Mouse (Mus musculus): ENCODE results near the gene Tapbp. TPM values are rescaled to one million over a fixed set of nuclear protein-coding genes. Genes with fewer than 3 reads are reported as not detected.
A peak's percentile ranks its signal among the peaks of the same experiment; 100 is the strongest.

Tapbp gene
- total RNA-seq, 1 experiment from 2014 or later = 198 TPM

DNA sequence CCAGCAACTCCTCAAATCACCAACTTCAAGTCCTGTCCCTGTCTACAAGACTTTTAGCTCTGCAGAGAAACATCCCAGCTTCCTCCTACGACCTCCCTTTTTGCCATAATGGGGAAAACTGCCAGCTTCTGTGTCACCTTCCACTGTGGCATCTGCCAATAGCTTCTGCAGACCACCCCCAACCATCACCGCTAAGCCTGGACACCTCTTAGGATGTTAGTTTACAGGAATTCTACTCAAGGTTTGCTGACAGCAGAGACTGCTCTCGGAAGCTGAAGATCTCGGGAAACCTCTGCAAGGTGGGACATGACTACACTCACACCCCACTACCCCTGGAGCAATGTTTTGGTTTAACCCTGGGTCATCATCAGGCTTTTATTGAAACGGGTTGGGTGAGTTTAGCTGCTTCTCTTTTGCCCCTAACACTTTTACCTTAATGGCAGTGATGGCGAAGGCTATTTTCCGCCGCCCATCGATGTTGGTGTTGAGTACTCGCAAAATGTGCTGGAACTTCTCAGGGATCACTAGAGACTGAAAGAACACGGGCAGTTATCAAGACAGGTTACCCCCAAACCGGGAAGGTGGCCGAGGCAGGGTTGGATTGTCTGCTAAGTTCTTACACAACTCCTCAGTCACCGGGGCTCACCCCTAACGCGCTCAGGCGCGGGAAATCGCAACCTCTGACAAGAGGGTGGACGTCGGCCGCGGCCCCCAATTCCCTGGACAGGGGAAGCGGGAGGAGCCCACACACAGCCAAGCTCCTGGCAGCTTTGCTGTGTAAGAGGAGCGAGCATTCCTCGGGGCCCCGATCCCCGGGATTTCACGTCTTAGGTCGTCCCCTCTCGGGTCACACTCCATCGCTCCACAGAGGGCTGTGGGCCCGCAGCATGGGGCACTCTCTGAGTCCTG lies 39.2 kb downstream of the Tapbp start:
- ATAC-seq (ENCODE audit: extremely low read depth, insufficient number of reproducible peaks, low FRiP score, poor library complexity, severe bottlenecking) = no peak

DNA sequence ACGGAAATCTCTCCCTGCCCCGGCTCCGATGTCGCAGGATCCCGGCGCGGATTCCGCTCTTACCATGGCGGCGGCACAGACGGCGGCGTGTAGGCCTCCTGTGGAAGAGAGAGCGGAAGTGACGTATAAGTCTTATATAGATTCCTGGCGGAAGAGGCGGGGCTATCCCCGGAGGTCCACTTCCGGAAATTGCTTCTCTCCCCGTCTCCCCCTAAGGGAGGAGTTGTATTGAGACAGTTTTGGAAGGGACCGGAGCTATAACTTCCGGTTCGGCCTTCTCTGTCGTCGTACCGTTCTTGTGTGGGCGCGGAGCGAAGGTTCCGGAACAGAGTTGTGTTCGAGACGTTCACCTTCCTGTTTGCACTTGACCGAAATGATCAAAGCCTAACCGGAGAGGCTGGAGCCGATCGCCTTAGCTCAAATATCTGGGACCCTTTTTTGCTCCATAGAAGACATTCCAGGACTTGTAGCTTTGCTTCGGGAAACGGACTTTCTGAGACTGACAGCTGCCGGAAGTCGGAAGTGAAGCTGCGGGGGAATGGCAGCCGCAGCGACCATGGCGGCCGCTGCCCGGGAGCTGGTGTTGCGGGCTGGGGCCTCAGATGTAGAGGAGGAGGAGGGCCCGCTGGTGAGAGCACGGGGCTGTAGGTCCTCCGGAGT lies 40.0 kb downstream of the Tapbp start, which contains the start of the genes Vps52 and Rps18:
TSS of gene Vps52 (plus strand) at position 258 of the 660 bp plus-strand sequence.
TSS of gene Rps18 (minus strand) at position 447 of the 660 bp plus-strand sequence.
- peak; percentile 91 for ATAC-seq (ENCODE audit: extremely low read depth, insufficient number of reproducible peaks, low FRiP score, poor library complexity, severe bottlenecking)

DNA sequence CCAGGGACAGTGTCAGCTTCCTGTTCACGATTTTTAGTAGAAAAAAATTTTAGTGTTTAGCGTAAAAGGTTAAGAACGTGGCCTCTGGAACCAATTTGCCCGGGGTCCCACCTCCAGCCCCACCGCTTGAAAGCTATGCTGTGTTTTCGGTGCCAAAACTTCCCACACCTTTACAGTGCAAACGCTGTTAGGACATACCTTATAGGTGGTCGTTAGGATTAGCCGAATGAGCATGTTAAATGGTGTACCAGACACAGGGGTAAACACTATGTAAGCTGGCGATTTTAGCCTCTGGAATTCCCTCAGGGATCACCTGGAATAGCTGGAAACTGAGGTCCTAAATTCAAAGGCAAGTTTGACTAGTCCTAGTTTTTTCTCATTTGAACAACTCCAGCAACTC lies 40.6 kb downstream of the Tapbp start:
- ATAC-seq (ENCODE audit: extremely low read depth, insufficient number of reproducible peaks, low FRiP score, poor library complexity, severe bottlenecking) = no peak

DNA sequence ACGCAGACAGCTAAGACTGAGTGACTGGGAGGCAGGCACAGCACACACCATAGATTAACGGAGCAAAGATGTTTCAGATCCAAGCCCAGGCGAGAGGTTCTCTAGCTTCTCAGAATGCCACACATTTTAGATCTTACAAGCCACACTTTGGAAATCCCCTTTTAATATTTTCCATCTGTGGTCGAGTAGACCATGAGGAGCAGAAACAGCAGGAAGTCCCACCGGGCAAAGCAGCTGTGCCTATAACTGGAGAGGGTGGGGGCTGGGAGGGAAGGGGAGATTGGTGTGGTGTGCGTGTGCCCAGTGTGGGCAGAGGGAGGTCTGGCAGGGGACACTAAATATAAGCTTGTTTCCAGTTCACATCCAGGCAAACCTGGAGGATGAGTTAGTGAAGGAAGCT lies 41.8 kb downstream of the Tapbp start:
- ATAC-seq (ENCODE audit: extremely low read depth, insufficient number of reproducible peaks, low FRiP score, poor library complexity, severe bottlenecking) = no peak

DNA sequence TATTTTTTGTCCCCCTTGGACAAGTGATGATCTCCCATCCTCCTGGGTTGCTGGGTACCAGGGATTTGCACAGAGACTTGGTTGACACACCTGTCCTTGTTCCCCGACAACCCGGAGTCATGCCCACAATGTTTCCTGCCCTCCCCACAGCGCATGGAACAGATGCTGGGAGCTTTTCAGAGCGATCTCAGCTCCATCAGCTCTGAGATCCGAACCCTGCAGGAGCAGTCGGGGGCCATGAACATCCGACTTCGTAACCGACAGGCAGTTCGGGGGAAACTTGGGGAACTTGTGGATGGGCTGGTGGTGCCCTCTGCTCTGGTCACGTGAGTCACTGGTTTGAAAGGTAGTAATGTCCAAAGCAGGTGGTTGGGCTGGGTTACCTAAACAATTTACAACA lies 42.8 kb downstream of the Tapbp start:
- ATAC-seq (ENCODE audit: extremely low read depth, insufficient number of reproducible peaks, low FRiP score, poor library complexity, severe bottlenecking) = no peak

DNA sequence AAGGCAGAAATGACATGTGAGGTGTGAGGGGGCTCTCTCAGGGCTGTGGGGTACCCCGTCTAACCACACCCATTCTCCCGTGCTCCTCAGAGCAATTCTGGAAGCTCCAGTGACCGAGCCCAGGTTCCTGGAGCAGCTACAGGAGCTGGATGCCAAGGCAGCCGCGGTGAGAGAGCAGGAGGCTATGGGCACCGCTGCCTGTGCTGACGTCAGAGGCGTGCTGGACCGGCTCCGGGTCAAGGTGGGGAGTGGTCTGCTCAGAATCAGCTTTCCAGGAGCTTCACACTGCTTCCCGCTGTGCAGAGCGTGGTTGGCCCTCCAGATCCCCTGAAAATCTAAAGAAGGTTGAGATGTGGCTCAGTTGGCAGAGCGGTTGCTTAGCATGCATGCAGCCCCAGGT lies 43.4 kb downstream of the Tapbp start:
- ATAC-seq (ENCODE audit: extremely low read depth, insufficient number of reproducible peaks, low FRiP score, poor library complexity, severe bottlenecking) = no peak

DNA sequence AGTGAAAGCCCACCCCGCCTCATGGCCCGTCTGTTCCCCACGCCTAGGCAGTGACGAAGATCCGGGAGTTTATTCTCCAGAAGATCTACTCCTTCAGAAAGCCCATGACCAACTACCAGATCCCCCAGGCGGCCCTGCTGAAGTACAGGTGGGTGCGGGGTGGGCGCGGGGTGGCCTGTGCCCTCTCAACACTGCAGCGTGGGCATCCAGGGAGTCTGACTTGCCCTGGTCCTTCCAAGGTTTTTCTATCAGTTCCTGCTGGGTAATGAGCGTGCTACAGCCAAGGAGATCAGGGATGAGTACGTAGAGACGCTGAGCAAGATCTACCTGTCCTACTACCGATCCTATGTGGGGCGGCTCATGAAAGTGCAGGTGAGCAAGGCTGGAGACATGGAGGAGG lies 44.2 kb downstream of the Tapbp start:
- ATAC-seq (ENCODE audit: extremely low read depth, insufficient number of reproducible peaks, low FRiP score, poor library complexity, severe bottlenecking) = no peak

DNA sequence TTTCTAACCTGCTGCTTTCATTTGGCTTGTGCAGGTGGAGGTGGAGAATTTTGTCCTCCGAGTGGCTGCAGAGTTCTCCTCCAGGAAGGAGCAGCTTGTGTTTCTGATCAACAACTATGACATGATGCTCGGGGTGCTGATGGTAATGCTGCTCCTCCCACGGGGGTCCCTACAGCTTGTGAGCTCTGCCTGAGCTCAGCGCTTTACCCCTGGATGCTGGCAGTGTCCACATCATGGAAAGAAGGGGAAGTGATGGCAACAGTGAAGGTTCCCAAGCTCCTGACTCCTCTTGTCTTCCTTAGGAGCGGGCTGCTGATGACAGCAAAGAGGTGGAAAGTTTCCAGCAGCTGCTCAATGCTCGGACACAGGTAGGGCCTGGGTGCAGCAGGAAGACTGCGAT lies 47.2 kb downstream of the Tapbp start:
- no peak for ATAC-seq (ENCODE audit: extremely low read depth, insufficient number of reproducible peaks, low FRiP score, poor library complexity, severe bottlenecking)

DNA sequence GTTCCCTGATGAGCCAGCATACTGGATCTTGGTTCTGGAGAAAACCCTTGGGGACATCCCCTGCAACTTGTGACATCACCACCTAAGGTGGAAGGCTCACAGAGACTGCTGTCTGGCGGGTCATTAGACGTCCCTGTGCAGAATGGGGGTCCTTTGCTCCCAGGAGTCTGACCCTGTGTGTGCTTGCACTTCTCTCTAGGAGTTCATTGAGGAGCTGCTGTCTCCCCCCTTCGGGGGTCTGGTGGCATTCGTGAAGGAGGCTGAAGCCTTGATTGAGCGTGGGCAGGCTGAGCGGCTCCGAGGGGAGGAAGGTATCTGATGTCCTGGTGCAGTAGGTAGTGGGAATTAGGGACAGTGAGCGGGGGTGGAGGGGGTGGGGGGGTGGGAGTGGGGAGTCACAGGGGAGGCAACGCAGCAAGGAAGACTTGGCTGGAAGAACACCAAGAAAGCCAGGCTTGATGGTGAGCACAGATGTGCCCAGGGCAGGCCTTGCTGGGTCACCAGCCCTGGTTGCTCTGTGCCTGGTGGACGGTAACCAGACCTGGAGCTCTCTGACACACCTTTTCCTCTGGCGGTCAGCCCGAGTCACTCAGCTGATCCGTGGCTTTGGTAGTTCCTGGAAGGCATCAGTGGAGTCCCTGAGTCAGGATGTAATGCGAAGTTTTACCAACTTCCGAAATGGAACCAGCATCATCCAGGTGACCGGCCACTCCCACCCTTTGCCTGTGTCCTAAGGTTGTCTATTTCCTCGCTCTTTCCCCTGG lies 49.6 kb downstream of the Tapbp start:
- ATAC-seq (ENCODE audit: extremely low read depth, insufficient number of reproducible peaks, low FRiP score, poor library complexity, severe bottlenecking) = no peak

DNA sequence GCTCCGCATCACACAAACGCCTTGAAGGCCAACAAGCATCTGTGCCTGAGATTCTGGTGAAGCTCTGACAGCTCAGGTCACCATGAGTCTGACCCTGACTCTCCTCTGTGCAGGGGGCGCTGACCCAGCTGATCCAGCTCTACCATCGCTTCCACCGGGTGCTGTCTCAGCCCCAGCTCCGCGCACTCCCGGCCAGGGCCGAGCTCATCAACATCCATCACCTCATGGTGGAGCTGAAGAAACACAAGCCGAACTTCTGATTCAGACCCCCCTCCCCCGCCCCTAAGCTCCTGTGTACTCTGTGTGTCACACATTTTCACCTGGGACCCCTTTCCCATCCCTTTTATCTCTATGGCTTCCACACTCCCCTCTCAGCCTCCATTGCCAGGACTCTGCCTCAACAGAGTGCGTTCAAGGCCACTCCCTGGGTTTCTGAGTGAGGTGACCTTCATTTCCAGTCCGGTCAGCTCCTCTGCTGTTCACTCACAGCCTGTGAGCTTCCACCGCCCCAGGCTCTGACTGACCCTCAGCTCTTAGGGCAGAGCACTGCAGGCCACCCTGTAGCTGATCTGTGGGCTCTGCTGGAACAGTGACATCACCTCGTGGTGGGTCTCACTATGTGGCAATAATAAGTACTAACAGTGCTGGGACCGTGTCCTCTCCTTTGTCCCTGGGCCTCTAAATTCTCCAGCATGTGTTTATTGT lies 50.3 kb downstream of the Tapbp start:
- ATAC-seq (ENCODE audit: extremely low read depth, insufficient number of reproducible peaks, low FRiP score, poor library complexity, severe bottlenecking) = no peak

DNA sequence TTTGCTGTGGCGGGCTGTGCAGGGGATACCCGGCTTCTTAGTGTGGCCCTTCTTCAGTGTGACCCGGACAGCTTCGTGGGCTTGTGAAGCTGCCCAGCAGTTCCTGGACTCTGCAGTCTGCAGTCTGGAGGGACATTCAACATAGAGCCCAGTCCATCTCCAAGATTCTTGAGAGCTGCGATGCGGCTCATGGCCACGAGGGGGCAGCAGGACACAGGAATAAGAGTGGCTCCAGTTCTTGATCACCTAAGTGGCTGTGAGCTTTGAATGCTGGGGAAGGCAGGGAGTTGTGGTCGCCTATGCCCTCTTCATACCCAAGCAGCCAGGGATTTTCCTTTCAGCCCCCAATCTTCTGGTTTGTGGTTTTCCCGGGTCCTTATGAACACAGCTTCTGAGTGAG lies 52.8 kb downstream of the Tapbp start:
- peak; percentile 88 for ATAC-seq (ENCODE audit: extremely low read depth, insufficient number of reproducible peaks, low FRiP score, poor library complexity, severe bottlenecking)

DNA sequence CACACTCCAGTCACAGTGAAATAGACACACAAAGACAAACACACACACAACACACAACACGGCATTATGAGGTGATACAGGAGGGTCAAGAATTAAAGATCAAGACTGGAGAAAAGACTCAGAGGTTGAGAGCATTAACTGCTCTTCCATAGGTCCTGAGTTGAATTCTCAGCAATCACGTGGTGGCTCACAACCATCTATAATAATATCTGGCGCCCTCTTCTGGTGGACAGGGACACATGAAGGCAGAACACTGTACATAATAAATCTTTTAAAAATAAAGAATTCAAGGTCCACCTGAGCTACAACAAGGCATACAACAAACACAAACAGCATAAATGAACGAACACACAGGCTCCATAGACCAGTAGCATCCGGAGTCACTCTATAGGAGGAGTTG lies 53.2 kb downstream of the Tapbp start:
- peak; percentile 26; the same call in 1 of the 2 replicates for ATAC-seq (ENCODE audit: extremely low read depth, insufficient number of reproducible peaks, low FRiP score, poor library complexity, severe bottlenecking)

DNA sequence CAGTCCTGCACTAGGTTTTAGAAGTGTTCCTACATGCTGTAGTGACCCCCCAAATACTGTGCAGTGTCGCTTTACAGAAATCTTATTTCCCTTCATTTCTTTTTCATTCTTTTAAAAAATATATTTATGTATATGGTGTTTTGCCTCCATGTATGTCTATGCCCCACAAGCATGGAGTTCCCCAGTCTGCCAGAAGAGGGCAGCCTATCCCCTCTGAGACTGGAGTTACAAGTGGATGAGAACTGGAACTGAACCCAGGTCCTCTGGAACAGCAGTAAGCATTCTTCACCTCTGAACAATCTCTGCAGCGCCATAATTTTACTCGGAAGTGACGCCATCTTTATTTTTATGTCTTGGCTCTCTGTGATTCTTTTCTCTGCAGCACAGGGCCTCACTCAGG lies 53.7 kb downstream of the Tapbp start:
- no peak for ATAC-seq (ENCODE audit: extremely low read depth, insufficient number of reproducible peaks, low FRiP score, poor library complexity, severe bottlenecking)

DNA sequence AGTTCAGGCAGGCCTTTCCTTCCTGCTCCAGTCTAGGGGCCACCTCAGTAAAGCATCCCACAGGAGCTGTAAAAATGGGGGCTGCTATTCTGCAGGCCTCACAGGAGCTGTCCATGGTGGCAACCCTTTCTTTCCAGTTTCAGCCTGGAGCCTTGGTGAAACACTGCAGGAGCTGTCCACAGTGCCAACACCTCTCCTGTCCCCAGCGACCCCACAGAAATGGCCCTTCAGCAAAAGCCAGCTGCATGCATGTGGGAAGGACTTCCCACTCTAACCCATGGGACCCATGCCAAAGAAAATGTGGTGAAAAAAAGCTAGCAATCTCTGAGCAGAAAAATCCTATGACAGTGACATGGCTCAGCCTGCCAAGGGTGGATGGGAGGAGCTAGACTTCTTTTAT lies 57.0 kb downstream of the Tapbp start:
- ATAC-seq (ENCODE audit: extremely low read depth, insufficient number of reproducible peaks, low FRiP score, poor library complexity, severe bottlenecking) = no peak

DNA sequence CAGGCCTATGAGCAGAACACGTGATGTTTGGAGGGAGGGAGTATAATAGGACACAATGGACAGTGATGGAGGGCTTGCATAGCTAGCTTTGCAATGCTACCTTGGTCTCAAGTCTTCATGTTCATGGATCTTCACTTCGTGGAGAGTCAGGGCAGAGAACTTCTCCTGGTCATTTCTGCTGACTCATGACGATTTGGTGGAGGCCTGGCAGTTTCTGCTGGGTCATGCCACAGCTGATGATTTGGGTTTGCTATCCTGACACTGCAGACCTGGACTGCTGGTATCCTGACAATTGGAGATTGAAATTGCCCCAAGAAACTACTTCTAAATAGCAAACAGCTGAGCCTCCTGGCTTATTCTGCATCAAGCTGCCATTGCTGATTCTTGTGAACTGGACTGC lies 57.9 kb downstream of the Tapbp start:
- ATAC-seq (ENCODE audit: extremely low read depth, insufficient number of reproducible peaks, low FRiP score, poor library complexity, severe bottlenecking) = no peak

DNA sequence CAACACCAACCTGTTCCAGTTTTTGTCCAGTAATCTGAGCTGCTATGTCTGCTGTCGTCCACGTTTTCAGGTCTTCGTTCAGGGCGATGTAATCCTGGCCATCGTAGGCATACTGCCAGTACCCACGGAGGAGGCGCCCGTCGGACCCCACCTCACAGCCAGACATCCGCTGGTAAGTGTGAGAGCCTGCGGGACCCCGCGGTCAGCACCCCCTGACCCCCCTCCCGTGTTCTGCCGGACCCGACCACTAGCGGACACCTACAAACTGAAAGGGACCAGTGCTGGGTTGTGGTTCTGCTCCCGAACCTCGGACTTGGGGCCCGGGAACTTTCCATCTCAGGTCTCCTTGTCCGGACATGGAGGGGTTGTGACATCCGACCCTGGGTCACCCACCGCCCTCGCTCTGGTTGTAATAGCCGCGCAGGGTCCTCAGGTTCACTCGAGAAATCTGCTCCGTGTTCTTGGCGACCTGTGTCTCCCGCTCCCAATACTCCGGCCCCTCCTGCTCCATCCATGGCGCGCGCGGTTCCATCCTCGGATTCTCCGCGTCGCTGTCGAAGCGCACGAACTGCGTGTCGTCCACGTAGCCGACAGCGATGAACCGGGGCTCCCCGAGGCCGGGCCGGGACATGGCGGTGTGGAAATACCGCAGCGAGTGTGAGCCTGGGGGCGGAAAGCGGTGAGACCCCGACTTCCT lies 62.3 kb downstream of the Tapbp start:
- no peak for ATAC-seq (ENCODE audit: extremely low read depth, insufficient number of reproducible peaks, low FRiP score, poor library complexity, severe bottlenecking)

DNA sequence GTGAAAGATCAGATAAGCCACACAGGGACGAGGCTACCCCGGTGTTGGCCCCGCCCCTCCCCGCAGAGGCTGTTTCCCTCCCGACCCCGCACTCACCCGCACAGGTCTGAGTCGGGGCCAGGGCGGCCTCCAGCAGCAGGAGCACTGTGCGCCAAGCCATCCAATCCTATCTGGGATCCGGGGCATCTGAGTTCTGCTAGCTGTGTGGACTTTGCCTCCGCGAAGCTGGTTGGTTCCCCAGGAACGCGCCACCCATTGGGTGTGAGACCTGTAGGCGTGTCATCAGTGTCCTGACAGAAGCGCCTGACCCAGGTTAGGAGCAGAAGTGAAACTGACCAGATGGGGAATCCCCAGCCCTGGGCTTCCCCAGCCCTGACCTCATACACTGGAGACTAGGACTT lies 62.9 kb downstream of the Tapbp start:
- ATAC-seq (ENCODE audit: extremely low read depth, insufficient number of reproducible peaks, low FRiP score, poor library complexity, severe bottlenecking) = peak; percentile 94

All from neutrophil, adult 5-6 weeks (primary cell).